Comparison of ENCODE assay signal across 8 mouse cellular contexts in the genomic region with DNA sequence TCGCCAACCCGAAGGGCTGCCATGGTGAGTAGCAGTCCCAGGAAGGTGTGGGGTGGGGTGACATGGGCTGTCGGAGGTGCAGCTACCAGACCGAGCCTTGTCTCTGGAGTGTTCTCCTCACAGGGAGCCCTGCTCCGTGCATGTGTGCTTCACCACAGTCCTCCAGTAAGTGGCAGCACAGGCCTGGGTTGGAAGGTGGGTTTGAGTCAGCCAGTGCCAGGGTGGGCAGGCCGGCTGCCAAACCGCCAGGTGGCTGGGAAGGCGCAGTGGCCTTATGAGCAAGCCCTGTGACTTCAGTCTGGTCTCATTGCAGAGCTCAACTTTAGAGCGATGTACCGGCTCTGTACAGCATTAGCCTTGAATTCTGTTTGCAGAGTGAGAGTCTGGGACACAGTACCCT. TPM values are rescaled to one million over a fixed set of nuclear protein-coding genes. Genes with fewer than 3 reads are reported as not detected.
DNase-seq lines count a peak whose midpoint lies in the region; ATAC-seq and TF ChIP-seq lines count a peak whose summit lies in the region.

No protein-coding gene starts in this region.

- H3K4me3 ChIP-seq in hindbrain, embryonic 11.5 days (ENCODE audit: low read depth, low read length), result no peak overlapping the region
- H3K4me3 ChIP-seq in lung, postnatal 0 days (ENCODE audit: low read depth, low read length), result no peak overlapping the region

- H3K27ac ChIP-seq in hindbrain, embryonic 11.5 days (ENCODE audit: low read depth, low read length), result no peak overlapping the region
- no peak overlapping the region for H3K27ac ChIP-seq in lung, postnatal 0 days (ENCODE audit: low read length)

- H3K9me3 ChIP-seq in hindbrain, embryonic 11.5 days (ENCODE audit: control insufficient read depth, low read length), result no peaks in the 10 kb centered on the region
- H3K9me3 ChIP-seq in lung, postnatal 0 days (ENCODE audit: low read length), result no peaks in the 10 kb centered on the region

- DNase-seq in ES-CJ7 (ENCODE audit: low read depth, low spot score), result peak; percentile 42
- DNase-seq in cerebellum, adult 9-10 months, result peak; percentile 99
- peak; percentile 76 to 79 for DNase-seq in frontal cortex, postnatal 14 days (ENCODE audit: low spot score in 2 of 2)
- peak; percentile 64 for DNase-seq in hindbrain, embryonic 11.5 days (ENCODE audit: low spot score)
- DNase-seq in layer of hippocampus, adult 9-11 months, result peak; percentile 85
- peak; percentile 66 for DNase-seq in lung, postnatal 0 days (ENCODE audit: low spot score)
- peak; percentile 77 for DNase-seq in retina, embryonic 14.5 days (ENCODE audit: low spot score)
- DNase-seq in thymus, postnatal 14 days, result peak; percentile 93

- H3K27me3 ChIP-seq in hindbrain, embryonic 11.5 days (ENCODE audit: control insufficient read depth, insufficient read depth, low read length), result no peaks in the 10 kb centered on the region
- no peaks in the 10 kb centered on the region for H3K27me3 ChIP-seq in lung, postnatal 0 days (replicated peaks; ENCODE audit: insufficient read depth, low read length)

- peak; percentile 68 for ATAC-seq in hindbrain, embryonic 11.5 days (ENCODE audit: low FRiP score)
- ATAC-seq in lung, postnatal 0 days, result peak; percentile 68

- no peaks in the 10 kb centered on the region for H3K36me3 ChIP-seq in hindbrain, embryonic 11.5 days (ENCODE audit: control insufficient read depth, insufficient read depth, low read length)
- H3K36me3 ChIP-seq in lung, postnatal 0 days (ENCODE audit: insufficient read depth, low read length), result no peaks in the 10 kb centered on the region

- no peak overlapping the region for H3K9ac ChIP-seq in hindbrain, embryonic 11.5 days (ENCODE audit: low read depth, low read length)
- no peak overlapping the region for H3K9ac ChIP-seq in lung, postnatal 0 days (replicated peaks; ENCODE audit: low read depth)

- peak; percentile 80 for TF ChIP-seq CTCF in lung, postnatal 0 days (IDR thresholded peaks at IDR 0.05)

- 46% methylated on average over 10 of the region's 10 CpGs for WGBS in hindbrain, embryonic 11.5 days
- WGBS in lung, postnatal 0 days, result 37% methylated on average over 10 of the region's 10 CpGs

- H3K4me2 ChIP-seq in hindbrain, embryonic 11.5 days (replicated peaks; ENCODE audit: low read depth, low read length), result no peak overlapping the region
- H3K4me2 ChIP-seq in lung, postnatal 0 days (replicated peaks; ENCODE audit: low read depth, low read length), result no peak overlapping the region

- no peaks in the 10 kb centered on the region for H3K4me1 ChIP-seq in hindbrain, embryonic 11.5 days (replicated peaks; ENCODE audit: control insufficient read depth, insufficient read depth, low read length)
- H3K4me1 ChIP-seq in lung, postnatal 0 days (ENCODE audit: insufficient read depth, low read depth, low read length), result no peaks in the 10 kb centered on the region

- no peak for TF ChIP-seq EP300 in lung, postnatal 0 days (IDR thresholded peaks at IDR 0.05)

RNA-seq across cellular contexts. Expression of a gene that starts 39.9 kb away (rescaled TPM):
- 12.2 and 13.7 TPM in 2 replicates for polyA plus RNA-seq in hindbrain, embryonic 11.5 days (2014; fragmentation: Nextera tagmentation; extraction: Ambion mirVana)
- 14.4 and 15.9 TPM in 2 replicates for polyA plus RNA-seq in lung, postnatal 0 days (2015; fragmentation: Nextera tagmentation; extraction: Ambion mirVana)

RNA-seq across cellular contexts. Expression of a gene that starts 57.2 kb away (rescaled TPM):
- polyA plus RNA-seq in hindbrain, embryonic 11.5 days (2014; fragmentation: Nextera tagmentation; extraction: Ambion mirVana), result 6.3 and 7.5 TPM in 2 replicates
- polyA plus RNA-seq in lung, postnatal 0 days (2015; fragmentation: Nextera tagmentation; extraction: Ambion mirVana), result 185 and 216 TPM in 2 replicates

Comparison
In these comparisons a context has a peak if more than half of its experiments do, and no peak if none do; other contexts are left out.
1. DNase-seq: peak in every context shown above with its lines; median percentile 99 in cerebellum, adult 9-10 months; 93 in thymus, postnatal 14 days; 85 in layer of hippocampus, adult 9-11 months; 78 in frontal cortex, postnatal 14 days; 77 in retina, embryonic 14.5 days; 66 in lung, postnatal 0 days; 64 in hindbrain, embryonic 11.5 days; 42 in ES-CJ7.
2. RNA of a gene that starts 57.2 kb away (polyA plus RNA-seq): 185 to 216 TPM in lung, postnatal 0 days; 6.3 to 7.5 TPM in hindbrain, embryonic 11.5 days; every median in the first group is over 10 times any median in the second.